Mouse (Mus musculus) C2C12 (cell line): ENCODE results near the gene Wwc2.

ENCODE experiments used
- CTCF ChIP-seq: IDR thresholded peaks from one replicate; pipeline ENCODE4 v1.5.1; 2011; ENCODE audit not compliant: control insufficient read depth, insufficient read depth, insufficient read length
- MYOG ChIP-seq: IDR thresholded peaks from one replicate; pipeline ENCODE4 v1.6.1; 2011; ENCODE audit not compliant: control insufficient read depth, insufficient read length; ENCODE audit errors: extremely low read depth

GRCm38 (mm10) chr8:47917060-47918035 is 73.4 kb downstream of the Wwc2 start:
- no peak for TF ChIP-seq CTCF
- no peak for TF ChIP-seq MYOG
